Mouse (Mus musculus) testis, adult 2 months (tissue): ENCODE measurements around the gene Trim8.

Experiments
- CTCF ChIP-seq: fragments of 200-500 bp; IDR thresholded peaks from 2 replicates; pipeline ENCODE4 v1.5.1; 2012; ENCODE audit warnings: low read depth, mild to moderate bottlenecking, inconsistent platforms, low read length, moderate library complexity; ENCODE audit not compliant: control insufficient read depth, insufficient read depth, insufficient replicate concordance
- POLR2A ChIP-seq: fragments of 200-500 bp; IDR thresholded peaks from 2 replicates; pipeline ENCODE4 v1.6.1; 2012; ENCODE audit warnings: low read depth, mild to moderate bottlenecking, inconsistent platforms, low read length, moderate library complexity; ENCODE audit not compliant: control insufficient read depth

DNA sequence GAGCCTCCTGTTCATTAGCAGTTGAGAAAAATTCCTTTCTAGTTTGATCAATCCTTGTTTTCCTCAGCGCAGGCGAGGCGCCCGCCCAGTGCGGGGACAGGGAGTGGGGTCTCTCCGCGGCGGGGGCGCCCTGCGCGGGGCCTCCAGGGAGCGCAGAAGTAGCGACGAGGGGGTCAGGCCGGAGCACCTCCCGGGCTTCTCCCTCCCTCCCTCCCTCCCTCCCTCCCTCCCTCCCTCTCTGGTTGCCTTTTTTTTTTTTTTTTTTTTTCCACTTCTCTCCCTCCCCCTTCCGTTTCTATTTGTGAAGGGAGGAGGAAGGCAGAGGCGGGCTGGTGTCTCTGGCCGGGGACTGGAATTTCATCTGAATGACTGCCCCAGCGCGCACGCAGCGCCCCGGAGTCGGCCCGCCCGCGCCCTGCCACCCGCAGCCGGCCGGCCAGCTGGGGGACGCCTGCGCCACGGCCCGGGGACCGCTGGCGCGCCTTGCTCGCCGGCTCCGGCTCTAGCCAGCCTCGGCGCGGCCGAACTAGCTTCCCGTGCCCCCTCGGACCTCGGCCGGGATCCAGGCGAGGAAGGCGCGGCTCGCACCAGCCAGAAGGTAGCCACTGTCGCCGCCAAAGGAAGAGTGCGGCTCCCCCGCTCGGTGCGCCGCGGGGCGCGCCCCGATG, at the start of gene Trim8:
- TF ChIP-seq POLR2A (no peak), CTCF (no peak)
